Mouse (Mus musculus) hindbrain, embryonic 13.5 days (tissue): Measurements from ENCODE around the gene Hoxc8. TPM values are rescaled to one million over a fixed set of nuclear protein-coding genes. Genes with fewer than 3 reads are reported as not detected.

ENCODE experiments used
- ATAC-seq: fragments of 200-750 bp; cut with Nextera tagmentation; 2 replicates; pipeline ENCODE4 v1.8.0; 2017; ENCODE audit warnings: moderate TSS enrichment; ENCODE audit not compliant: low FRiP score
- H3K27ac ChIP-seq: fragments of 300-500 bp; sonication (generic); 2 replicates; pipeline ENCODE4 v1.5.1; 2015; ENCODE audit warnings: inconsistent platforms, mild to moderate bottlenecking, moderate library complexity
- H3K27me3 ChIP-seq: fragments of 300-500 bp; sonication (generic); 2 replicates; pipeline ENCODE4 v1.6.1; 2015; ENCODE audit warnings: mild to moderate bottlenecking, inconsistent platforms
- H3K36me3 ChIP-seq: fragments of 300-500 bp; sonication (generic); 2 replicates; pipeline ENCODE4 v1.6.1; 2015; ENCODE audit warnings: mild to moderate bottlenecking, inconsistent platforms
- H3K4me1 ChIP-seq: fragments of 300-500 bp; sonication (generic); replicated peaks from 2 replicates; pipeline ENCODE4 v1.6.1; 2015; ENCODE audit warnings: inconsistent platforms
- H3K4me2 ChIP-seq: fragments of 300-500 bp; sonication (generic); 2 replicates; pipeline ENCODE4 v1.6.1; 2015; ENCODE audit warnings: inconsistent platforms, mild to moderate bottlenecking, moderate library complexity
- H3K4me3 ChIP-seq: fragments of 300-500 bp; sonication (generic); 2 replicates; pipeline ENCODE4 v1.5.1; 2015; ENCODE audit warnings: mild to moderate bottlenecking, inconsistent platforms
- H3K9ac ChIP-seq: fragments of 300-500 bp; sonication (generic); 2 replicates; pipeline ENCODE4 v1.6.1; 2015; ENCODE audit warnings: mild to moderate bottlenecking, inconsistent platforms
- H3K9me3 ChIP-seq: fragments of 300-500 bp; sonication (generic); 2 replicates; pipeline ENCODE4 v1.6.1; 2016; ENCODE audit warnings: inconsistent platforms
- WGBS: fragments of 180-500 bp; shearing (Covaris S2); methylation state at CpG from one replicate; pipeline ENCODE4 v1.1.7; 2015; 5-methylcytosine and 5-hydroxymethylcytosine counted together
- polyA plus RNA-seq: library from polyadenylated mRNA; unstranded; fragments of >200 nt; fragmentation: Nextera tagmentation; extraction: Ambion mirVana; gene quantifications from 2 replicates; pipeline ENCODE4 v1.2.1, GENCODE M21; 2015

The Hoxc8 gene
- polyA plus RNA-seq, 1 experiment from 2014 or later: 1.5 TPM

- H3K4me2 ChIP-seq: no peak overlapping the region
- H3K4me1 ChIP-seq: peaks cover 7% of the 10 kb centered on the region; the same call in 1 of the 2 replicates
- H3K9ac ChIP-seq: no peak overlapping the region
- H3K27ac ChIP-seq: no peak overlapping the region
- no peak for ATAC-seq
- WGBS: 0% methylated on average over 1 of the region's 1 CpGs
- no peaks in the 10 kb centered on the region for H3K9me3 ChIP-seq
- no peaks in the 10 kb centered on the region for H3K36me3 ChIP-seq
- no peak overlapping the region for H3K4me3 ChIP-seq
- H3K27me3 ChIP-seq: peaks cover 100% of the 10 kb centered on the region
These were observed 10.5 kb upstream of the Hoxc8 start for GRCm38 (mm10) chr15:102979936-102980335.

DNA sequence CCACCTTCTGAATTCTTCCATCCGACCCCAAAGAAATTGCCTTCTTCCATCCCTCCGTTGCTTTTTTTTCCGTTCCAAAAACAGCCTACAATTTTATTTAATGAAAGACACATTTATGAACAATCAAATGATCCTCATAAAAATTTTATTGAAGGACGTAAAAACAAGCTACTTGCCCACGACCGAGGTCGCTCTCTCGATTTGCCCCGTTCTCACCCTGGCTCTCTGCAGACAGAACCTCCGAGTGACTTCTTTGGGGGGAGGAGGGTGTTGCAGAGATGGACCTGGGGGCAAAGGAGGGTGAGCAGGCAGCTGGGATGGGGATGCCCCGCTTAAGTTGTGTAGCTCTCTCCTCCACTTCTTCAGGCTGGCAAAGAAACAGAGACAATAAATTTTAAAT lies 10.1 kb upstream of the Hoxc8 start:
- Histone ChIP-seq H3K4me2 (no peak overlapping the region), H3K36me3 (no peaks in the 10 kb centered on the region), H3K9me3 (no peaks in the 10 kb centered on the region), H3K9ac (no peak overlapping the region), H3K27ac (no peak overlapping the region), H3K27me3 (peaks cover 100% of the 10 kb centered on the region), H3K4me1 (peaks cover 7% of the 10 kb centered on the region; the same call in 1 of the 2 replicates), H3K4me3 (no peak overlapping the region)
- 5% methylated on average over 11 of the region's 11 CpGs for WGBS
- no peak for ATAC-seq

GRCm38 (mm10) chr15:102980912-102981311 lies 9.5 kb upstream of the Hoxc8 start:
- H3K27ac ChIP-seq: no peak overlapping the region

GRCm38 (mm10) chr15:102981379-102982288 lies 8.8 kb upstream of the Hoxc8 start:
- Histone ChIP-seq H3K27ac (no peak overlapping the region), H3K9ac (no peak overlapping the region), H3K9me3 (no peaks in the 10 kb centered on the region), H3K36me3 (no peaks in the 10 kb centered on the region), H3K4me2 (peak overlapping the region; percentile 33), H3K27me3 (peaks cover 100% of the 10 kb centered on the region), H3K4me1 (peaks cover 7% of the 10 kb centered on the region; the same call in 1 of the 2 replicates), H3K4me3 (peak overlapping the region; percentile 14; the same call in 1 of the 2 replicates)
- WGBS: under 1% methylated on average over 88 of the region's 88 CpGs
- ATAC-seq: no peak

More at GRCm38 (mm10) chr15:102980912-102981311, 9.5 kb upstream of the Hoxc8 start:
- H3K9ac ChIP-seq: no peak overlapping the region
- peak overlapping the region; percentile 14; the same call in 1 of the 2 replicates for H3K4me3 ChIP-seq
- H3K27me3 ChIP-seq: peaks cover 100% of the 10 kb centered on the region
- 0 out of 2 replicates have a peak overlapping the region, but pooled peaks have one; percentile 13 for H3K4me2 ChIP-seq
- no peaks in the 10 kb centered on the region for H3K9me3 ChIP-seq
- H3K4me1 ChIP-seq: peaks cover 7% of the 10 kb centered on the region; the same call in 1 of the 2 replicates
- no peaks in the 10 kb centered on the region for H3K36me3 ChIP-seq
- no peak for ATAC-seq
- WGBS: 0% methylated on average over 14 of the region's 14 CpGs

DNA sequence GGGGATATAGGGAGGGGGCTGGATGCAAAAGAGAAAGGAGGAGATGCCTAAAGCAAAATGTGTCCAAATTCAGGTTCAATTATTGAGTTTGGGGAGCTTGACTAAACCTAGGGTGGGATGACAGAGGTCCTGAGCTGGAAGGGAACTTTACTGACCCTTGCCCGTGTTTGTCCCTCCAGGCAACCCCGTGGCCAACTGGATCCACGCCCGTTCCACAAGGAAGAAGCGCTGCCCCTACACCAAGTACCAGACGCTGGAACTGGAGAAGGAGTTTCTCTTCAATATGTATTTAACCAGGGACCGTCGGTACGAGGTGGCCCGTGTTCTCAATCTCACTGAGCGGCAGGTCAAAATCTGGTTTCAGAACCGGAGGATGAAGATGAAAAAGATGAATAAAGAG lies 6.7 kb upstream of the Hoxc8 start:
- Histone ChIP-seq H3K9ac (no peak overlapping the region), H3K4me3 (no peak overlapping the region)

DNA sequence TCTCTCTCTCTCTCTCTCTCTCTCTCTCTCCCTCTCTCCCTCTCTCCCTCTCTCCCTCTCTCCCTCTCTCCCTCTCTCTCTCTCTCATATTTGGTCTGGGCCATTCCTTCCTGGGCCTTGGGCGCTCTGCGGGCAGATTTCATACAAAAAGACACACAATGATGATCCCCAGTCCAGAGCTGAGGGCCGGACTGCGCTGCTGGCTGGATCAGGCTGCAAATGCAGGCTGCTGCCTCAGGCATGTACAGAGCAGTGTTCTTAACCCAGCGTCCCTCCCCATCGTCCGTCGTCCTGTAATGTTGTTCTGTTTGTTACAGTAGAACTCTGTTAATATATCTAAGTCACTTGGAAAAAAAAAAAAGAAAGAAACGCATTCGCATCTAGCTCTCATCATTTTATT lies 5.9 kb upstream of the Hoxc8 start:
- Histone ChIP-seq H3K36me3 (no peaks in the 10 kb centered on the region), H3K4me1 (peaks cover 7% of the 10 kb centered on the region; the same call in 1 of the 2 replicates), H3K9me3 (no peaks in the 10 kb centered on the region), H3K4me2 (no peak overlapping the region), H3K9ac (no peak overlapping the region), H3K27ac (no peak overlapping the region), H3K4me3 (no peak overlapping the region), H3K27me3 (peaks cover 100% of the 10 kb centered on the region)
- 1% methylated on average over 10 of the region's 10 CpGs for WGBS
- no peak for ATAC-seq

More for the DNA sequence above, 6.7 kb upstream of the Hoxc8 start:
- Histone ChIP-seq H3K9me3 (no peaks in the 10 kb centered on the region), H3K4me1 (peaks cover 7% of the 10 kb centered on the region; the same call in 1 of the 2 replicates), H3K36me3 (no peaks in the 10 kb centered on the region), H3K4me2 (no peak overlapping the region), H3K27ac (no peak overlapping the region), H3K27me3 (peaks cover 100% of the 10 kb centered on the region)
- WGBS: under 1% methylated on average over 12 of the region's 12 CpGs
- ATAC-seq: no peak

GRCm38 (mm10) chr15:102984925-102985324 lies 5.5 kb upstream of the Hoxc8 start:
- 7% methylated on average over 3 of the region's 3 CpGs for WGBS
- Histone ChIP-seq H3K4me2 (no peak overlapping the region), H3K9me3 (no peaks in the 10 kb centered on the region), H3K27me3 (peaks cover 100% of the 10 kb centered on the region), H3K4me1 (peaks cover 7% of the 10 kb centered on the region; the same call in 1 of the 2 replicates), H3K4me3 (no peak overlapping the region), H3K9ac (no peak overlapping the region), H3K27ac (no peak overlapping the region), H3K36me3 (no peaks in the 10 kb centered on the region)
- no peak for ATAC-seq

- Histone ChIP-seq H3K9ac (no peak overlapping the region), H3K27ac (no peak overlapping the region), H3K27me3 (peaks cover 98% of the 10 kb centered on the region), H3K36me3 (no peaks in the 10 kb centered on the region), H3K4me1 (peaks cover 8% of the 10 kb centered on the region), H3K4me2 (no peak overlapping the region), H3K9me3 (no peaks in the 10 kb centered on the region), H3K4me3 (no peak overlapping the region)
- WGBS: 3% methylated on average over 21 of the region's 21 CpGs
- peak; percentile 49; the same call in 1 of the 2 replicates for ATAC-seq
These were observed 3.1 kb upstream of the Hoxc8 start for GRCm38 (mm10) chr15:102987124-102987833.

GRCm38 (mm10) chr15:102988078-102988477 lies 2.3 kb upstream of the Hoxc8 start:
- Histone ChIP-seq H3K36me3 (no peaks in the 10 kb centered on the region), H3K27me3 (peaks cover 98% of the 10 kb centered on the region), H3K4me3 (no peak overlapping the region), H3K9me3 (no peaks in the 10 kb centered on the region), H3K4me1 (peaks cover 8% of the 10 kb centered on the region), H3K4me2 (no peak overlapping the region), H3K27ac (no peak overlapping the region), H3K9ac (no peak overlapping the region)
- 19% methylated on average over 5 of the region's 5 CpGs for whole genome bisulfite sequencing
- ATAC-seq: no peak

DNA sequence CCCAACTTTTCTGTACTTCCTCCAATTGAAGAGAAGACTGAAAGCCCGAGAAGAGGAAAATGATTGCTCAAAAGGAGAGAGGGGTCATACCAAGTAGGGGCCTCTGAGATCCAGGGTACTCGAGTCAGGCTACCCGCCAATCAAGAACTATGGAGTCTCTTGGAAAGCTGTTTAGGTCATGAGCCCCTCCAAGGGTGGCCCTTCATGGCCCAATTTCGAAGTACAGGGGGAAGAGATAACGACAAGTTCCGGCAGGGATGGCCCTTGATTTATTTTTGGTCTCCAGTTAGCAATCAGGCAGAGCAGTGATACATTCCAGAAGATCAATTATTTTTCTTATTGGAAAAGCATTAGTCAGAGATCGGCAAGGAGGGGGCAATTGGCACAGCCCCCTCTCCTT lies 1.4 kb downstream of the Hoxc8 start:
- WGBS: 2% methylated on average over 7 of the region's 7 CpGs
- Histone ChIP-seq H3K9ac (no peak overlapping the region), H3K4me3 (no peak overlapping the region), H3K27ac (no peak overlapping the region), H3K4me1 (peaks cover 8% of the 10 kb centered on the region), H3K27me3 (peaks cover 95% of the 10 kb centered on the region), H3K9me3 (no peaks in the 10 kb centered on the region), H3K36me3 (no peaks in the 10 kb centered on the region), H3K4me2 (no peak overlapping the region)
- ATAC-seq: no peak

DNA sequence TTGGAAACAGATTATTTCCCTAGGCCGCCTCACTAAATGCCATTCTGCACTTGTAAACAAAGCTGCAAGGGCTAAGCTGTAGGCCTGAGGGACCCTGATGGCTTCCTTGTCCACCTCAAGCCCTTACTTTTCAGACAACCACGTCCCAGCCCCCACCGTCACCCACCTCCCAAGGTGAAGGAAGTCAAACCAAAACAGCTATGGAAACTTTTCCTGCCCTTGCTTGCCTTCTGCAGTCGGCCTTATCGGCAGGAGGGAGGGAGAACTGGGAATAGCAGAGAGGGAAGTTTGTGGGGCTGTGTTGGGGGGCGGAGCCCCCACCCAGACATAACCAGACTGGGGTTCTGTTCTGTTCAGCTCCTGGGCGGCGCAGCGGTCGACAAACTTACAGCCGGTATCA lies 1.8 kb downstream of the Hoxc8 start:
- no peaks in the 10 kb centered on the region for H3K9me3 ChIP-seq
- no peak overlapping the region for H3K4me2 ChIP-seq
- peaks cover 95% of the 10 kb centered on the region for H3K27me3 ChIP-seq
- under 1% methylated on average over 11 of the region's 11 CpGs for WGBS
- ATAC-seq: no peak
- H3K4me1 ChIP-seq: peaks cover 8% of the 10 kb centered on the region
- no peak overlapping the region for H3K4me3 ChIP-seq
- no peaks in the 10 kb centered on the region for H3K36me3 ChIP-seq
- H3K9ac ChIP-seq: no peak overlapping the region
- no peak overlapping the region for H3K27ac ChIP-seq

DNA sequence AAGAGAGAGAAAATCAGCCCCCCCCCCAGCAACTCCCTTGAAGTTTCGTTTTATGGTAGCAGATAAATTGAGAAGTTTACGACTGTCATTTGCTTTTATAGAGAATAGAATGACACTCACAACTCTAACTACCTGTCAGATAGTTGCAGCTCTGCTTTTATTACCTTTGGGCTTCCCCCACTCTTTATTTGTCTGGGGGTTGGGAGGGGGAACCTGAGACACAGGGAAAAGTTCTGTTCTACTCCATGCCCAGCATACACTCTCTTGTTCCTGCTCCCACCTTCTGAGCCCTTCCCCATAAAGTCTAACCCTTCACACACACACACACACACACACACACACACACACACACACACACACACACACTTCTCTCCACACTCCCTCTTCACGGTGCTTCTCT lies 2.5 kb downstream of the Hoxc8 start:
- Histone ChIP-seq H3K4me1 (peaks cover 8% of the 10 kb centered on the region), H3K4me2 (no peak overlapping the region), H3K36me3 (no peaks in the 10 kb centered on the region), H3K9me3 (no peaks in the 10 kb centered on the region), H3K27me3 (peaks cover 95% of the 10 kb centered on the region), H3K9ac (no peak overlapping the region), H3K4me3 (no peak overlapping the region), H3K27ac (no peak overlapping the region)
- ATAC-seq: no peak
- WGBS: 3% methylated on average over 3 of the region's 3 CpGs
